Mouse (Mus musculus): ENCODE data around the gene Col5a1. TPM values are rescaled to one million over a fixed set of nuclear protein-coding genes. Genes with fewer than 3 reads are reported as not detected.

The Col5a1 gene
- total and polyA plus RNA-seq, 3 experiments = 0.30 to 1.8 (median 1.0) TPM

GRCm38 (mm10) chr2:28001206-28001605 lies 115.0 kb downstream of the Col5a1 start:
- Histone ChIP-seq H3K36me3 (replicated peaks) (no peaks in the 10 kb centered on the region), H3K27me3 (ENCODE audit: insufficient read depth, low read length) (no peaks in the 10 kb centered on the region), H3K9me3 (replicated peaks) (no peaks in the 10 kb centered on the region), H3K4me1 (ENCODE audit: insufficient read depth, low read depth, low read length) (peaks cover 84% of the 10 kb centered on the region), H3K4me3 (ENCODE audit: low read depth, low read length) (no peak overlapping the region)
- no peak for TF ChIP-seq CTCF (IDR thresholded peaks at IDR 0.05; ENCODE audit: low read depth, low read length)
- ATAC-seq (ENCODE audit: extremely low read depth, insufficient number of reproducible peaks, low FRiP score, poor library complexity, severe bottlenecking) (no peak), DNase-seq (ENCODE audit: low spot score) (no peak)

- peak; percentile 22; the same call in 1 of the 2 replicates for ATAC-seq (ENCODE audit: extremely low read depth, insufficient number of reproducible peaks, low FRiP score, poor library complexity, severe bottlenecking)
Measured at GRCm38 (mm10) chr2:28005187-28005586, 119.0 kb downstream of the Col5a1 start.

DNA sequence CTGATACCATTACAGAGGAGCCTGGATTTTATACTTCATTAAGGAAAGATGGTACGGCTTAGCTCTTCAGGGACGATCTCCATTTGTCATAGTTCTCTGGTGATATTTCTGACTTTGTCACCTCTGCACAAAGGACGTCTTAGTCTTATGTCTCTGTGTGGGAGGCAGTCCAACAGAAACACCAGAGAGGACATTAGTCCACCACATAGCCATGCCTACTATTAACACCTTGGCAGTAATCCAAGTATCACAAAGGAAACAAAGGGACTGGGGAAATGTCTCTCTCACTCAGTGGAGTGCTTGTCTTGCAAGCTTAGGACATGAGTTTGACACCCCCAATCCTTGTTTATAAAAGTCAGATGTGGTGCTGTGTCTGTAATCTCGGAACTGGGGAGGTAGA lies 122.0 kb downstream of the Col5a1 start:
- no peak for TF ChIP-seq POLR2AphosphoS5 (IDR thresholded peaks at IDR 0.05; ENCODE audit: insufficient replicate concordance, low read depth, low read length)
- no peak for TF ChIP-seq CTCF (IDR thresholded peaks at IDR 0.05; ENCODE audit: low read depth, low read length)
- no peak for TF ChIP-seq GATA1 (IDR thresholded peaks at IDR 0.05; ENCODE audit: borderline replicate concordance, low read length)
- TF ChIP-seq TAL1 (conservative IDR thresholded peaks at IDR 0.05; ENCODE audit: low read depth, low read length) = no peak
- no peak for TF ChIP-seq GATA2 (IDR thresholded peaks at IDR 0.05; ENCODE audit: borderline replicate concordance, low read depth, low read length)
- H3K9me3 ChIP-seq (replicated peaks) = no peaks in the 10 kb centered on the region
- H3K36me3 ChIP-seq (replicated peaks) = no peaks in the 10 kb centered on the region
- no peak for DNase-seq (ENCODE audit: low spot score)
- H3K4me1 ChIP-seq (ENCODE audit: insufficient read depth, low read depth, low read length) = peaks cover 69% of the 10 kb centered on the region
- no peak overlapping the region for H3K4me3 ChIP-seq (ENCODE audit: low read depth, low read length)
- no peaks in the 10 kb centered on the region for H3K27me3 ChIP-seq (ENCODE audit: insufficient read depth, low read length)
- no peak for ATAC-seq (ENCODE audit: extremely low read depth, insufficient number of reproducible peaks, low FRiP score, poor library complexity, severe bottlenecking)

More at GRCm38 (mm10) chr2:28005187-28005586, 119.0 kb downstream of the Col5a1 start:
- no peak for DNase-seq (ENCODE audit: low spot score)
- Histone ChIP-seq H3K27me3 (ENCODE audit: insufficient read depth, low read length) (no peaks in the 10 kb centered on the region), H3K4me3 (ENCODE audit: low read depth, low read length) (no peak overlapping the region; the same call in 1 of the 2 replicates), H3K4me1 (ENCODE audit: insufficient read depth, low read depth, low read length) (peaks cover 73% of the 10 kb centered on the region), H3K9me3 (replicated peaks) (no peaks in the 10 kb centered on the region), H3K36me3 (replicated peaks) (no peaks in the 10 kb centered on the region)
- TF ChIP-seq TAL1 (conservative IDR thresholded peaks at IDR 0.05; ENCODE audit: low read depth, low read length) (no peak), GATA2 (IDR thresholded peaks at IDR 0.05; ENCODE audit: borderline replicate concordance, low read depth, low read length) (no peak), POLR2AphosphoS5 (IDR thresholded peaks at IDR 0.05; ENCODE audit: insufficient replicate concordance, low read depth, low read length) (no peak), CTCF (IDR thresholded peaks at IDR 0.05; ENCODE audit: low read depth, low read length) (no peak), GATA1 (IDR thresholded peaks at IDR 0.05; ENCODE audit: borderline replicate concordance, low read length) (no peak)

- TF ChIP-seq TAL1 (conservative IDR thresholded peaks at IDR 0.05; ENCODE audit: low read depth, low read length) (no peak), CTCF (IDR thresholded peaks at IDR 0.05; ENCODE audit: low read depth, low read length) (no peak), GATA2 (IDR thresholded peaks at IDR 0.05; ENCODE audit: borderline replicate concordance, low read depth, low read length) (no peak), POLR2AphosphoS5 (IDR thresholded peaks at IDR 0.05; ENCODE audit: insufficient replicate concordance, low read depth, low read length) (no peak), GATA1 (IDR thresholded peaks at IDR 0.05; ENCODE audit: borderline replicate concordance, low read length) (no peak)
- H3K36me3 ChIP-seq (replicated peaks) = no peaks in the 10 kb centered on the region
- no peaks in the 10 kb centered on the region for H3K27me3 ChIP-seq (ENCODE audit: insufficient read depth, low read length)
- no peak for DNase-seq (ENCODE audit: low spot score)
- H3K4me3 ChIP-seq (ENCODE audit: low read depth, low read length) = peak overlapping the region; percentile 10; the same call in 1 of the 2 replicates
- peaks cover 72% of the 10 kb centered on the region for H3K4me1 ChIP-seq (ENCODE audit: insufficient read depth, low read depth, low read length)
- H3K9me3 ChIP-seq (replicated peaks) = no peaks in the 10 kb centered on the region
- ATAC-seq (ENCODE audit: extremely low read depth, insufficient number of reproducible peaks, low FRiP score, poor library complexity, severe bottlenecking) = no peak
Measured at GRCm38 (mm10) chr2:28012367-28012766, 126.1 kb downstream of the Col5a1 start.

DNA sequence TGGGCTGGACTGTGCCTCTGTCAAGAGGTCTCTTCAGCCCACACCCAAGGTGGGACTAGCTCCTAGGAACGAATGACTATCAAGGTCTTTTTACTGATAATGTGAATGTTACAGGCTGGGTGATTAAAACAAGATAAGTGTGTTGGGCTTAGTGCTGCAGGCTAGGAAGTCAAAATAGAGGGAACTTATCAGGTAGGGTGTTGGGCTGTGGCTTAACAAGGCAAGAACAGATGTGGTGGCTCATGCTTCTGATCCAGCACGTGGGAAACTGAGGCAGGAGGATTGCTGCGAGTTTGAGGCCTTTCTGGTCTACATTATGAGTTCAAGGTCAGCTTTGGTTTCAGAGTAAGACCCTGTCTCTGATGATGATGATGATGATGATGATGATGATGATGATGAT lies 128.6 kb downstream of the Col5a1 start:
- H3K9me3 ChIP-seq (replicated peaks) = no peaks in the 10 kb centered on the region
- H3K27me3 ChIP-seq (ENCODE audit: insufficient read depth, low read length) = no peaks in the 10 kb centered on the region
- H3K4me1 ChIP-seq (ENCODE audit: insufficient read depth, low read depth, low read length) = peaks cover 68% of the 10 kb centered on the region

DNA sequence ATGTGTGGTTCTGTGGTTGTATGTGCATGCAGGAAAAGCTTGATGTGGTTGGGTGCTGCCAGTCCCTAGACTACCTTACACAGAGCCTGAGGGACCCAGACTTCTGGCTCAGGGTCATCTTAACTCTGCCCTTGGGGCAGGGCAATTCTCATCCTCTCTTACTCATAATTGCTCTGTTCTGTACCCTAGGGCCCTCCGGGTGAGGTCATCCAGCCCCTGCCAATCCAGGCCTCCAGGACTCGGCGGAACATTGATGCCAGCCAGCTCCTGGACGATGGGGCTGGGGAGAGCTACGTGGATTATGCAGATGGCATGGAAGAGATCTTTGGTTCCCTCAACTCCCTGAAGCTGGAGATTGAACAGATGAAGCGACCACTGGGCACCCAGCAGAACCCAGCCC lies 138.2 kb downstream of the Col5a1 start:
- Histone ChIP-seq H3K4me3 (ENCODE audit: low read depth, low read length) (no peak overlapping the region), H3K4me1 (ENCODE audit: insufficient read depth, low read depth, low read length) (peaks cover 22% of the 10 kb centered on the region), H3K27me3 (ENCODE audit: insufficient read depth, low read length) (no peaks in the 10 kb centered on the region; the same call in 1 of the 2 replicates), H3K9me3 (replicated peaks) (no peaks in the 10 kb centered on the region), H3K36me3 (replicated peaks) (peaks cover 2% of the 10 kb centered on the region)
- DNase-seq (ENCODE audit: low spot score) (no peak), ATAC-seq (ENCODE audit: extremely low read depth, insufficient number of reproducible peaks, low FRiP score, poor library complexity, severe bottlenecking) (no peak)
- no peak for TF ChIP-seq POLR2AphosphoS5 (IDR thresholded peaks at IDR 0.05; ENCODE audit: insufficient replicate concordance, low read depth, low read length)
- TF ChIP-seq GATA2 (IDR thresholded peaks at IDR 0.05; ENCODE audit: borderline replicate concordance, low read depth, low read length) = no peak
- TF ChIP-seq TAL1 (conservative IDR thresholded peaks at IDR 0.05; ENCODE audit: low read depth, low read length) = no peak
- TF ChIP-seq CTCF (IDR thresholded peaks at IDR 0.05; ENCODE audit: low read depth, low read length) = no peak
- TF ChIP-seq GATA1 (IDR thresholded peaks at IDR 0.05; ENCODE audit: borderline replicate concordance, low read length) = no peak

More for the DNA sequence above, 128.6 kb downstream of the Col5a1 start:
- TF ChIP-seq GATA1 (IDR thresholded peaks at IDR 0.05; ENCODE audit: borderline replicate concordance, low read length) (no peak), GATA2 (IDR thresholded peaks at IDR 0.05; ENCODE audit: borderline replicate concordance, low read depth, low read length) (no peak), POLR2AphosphoS5 (IDR thresholded peaks at IDR 0.05; ENCODE audit: insufficient replicate concordance, low read depth, low read length) (no peak), CTCF (IDR thresholded peaks at IDR 0.05; ENCODE audit: low read depth, low read length) (no peak), TAL1 (conservative IDR thresholded peaks at IDR 0.05; ENCODE audit: low read depth, low read length) (no peak)
- no peak for ATAC-seq (ENCODE audit: extremely low read depth, insufficient number of reproducible peaks, low FRiP score, poor library complexity, severe bottlenecking)
- Histone ChIP-seq H3K36me3 (replicated peaks) (no peaks in the 10 kb centered on the region), H3K4me3 (ENCODE audit: low read depth, low read length) (no peak overlapping the region)
- no peak for DNase-seq (ENCODE audit: low spot score)
